In genomic region chr7:133009676-133010075, GRCm38 (mm10) we compare ENCODE assay signal across 23 mouse cellular contexts.
A peak's percentile ranks its signal among the peaks of the same experiment; 100 is the strongest.
DNase-seq lines count a peak whose midpoint lies in the region; ATAC-seq and TF ChIP-seq lines count a peak whose summit lies in the region.
"Had no signal": no experiment of that assay in that cellular context is flagged by ENCODE, and none has a peak within 500 bp of the region (broad histone marks: within the 10 kb centered on the region; RNA-seq: fewer than 3 reads in every experiment).

No protein-coding gene starts in this region.

- no peaks in the 10 kb centered on the region for H3K27me3 ChIP-seq in intestine, embryonic 14.5 days (replicated peaks; ENCODE audit: control insufficient read depth, insufficient read depth, low read length)
- no peaks in the 10 kb centered on the region for H3K27me3 ChIP-seq in intestine, postnatal 0 days (replicated peaks; ENCODE audit: control insufficient read depth, insufficient read depth, low read length)
- no peaks in the 10 kb centered on the region for H3K27me3 ChIP-seq in kidney, embryonic 15.5 days
- no peaks in the 10 kb centered on the region for H3K27me3 ChIP-seq in neural tube, embryonic 15.5 days (replicated peaks)
- H3K27me3 ChIP-seq: limb, embryonic 15.5 days; midbrain, embryonic 13.5 days; Patski had no signal

- peaks cover 60% of the 10 kb centered on the region for H3K4me1 ChIP-seq in intestine, embryonic 14.5 days (replicated peaks; ENCODE audit: control insufficient read depth, insufficient read depth, low read length)
- H3K4me1 ChIP-seq in intestine, postnatal 0 days (replicated peaks; ENCODE audit: control insufficient read depth, insufficient read depth, low read length), result peaks cover 11% of the 10 kb centered on the region
- H3K4me1 ChIP-seq in kidney, embryonic 15.5 days, result peaks cover 68% of the 10 kb centered on the region
- peaks cover 79% of the 10 kb centered on the region for H3K4me1 ChIP-seq in neural tube, embryonic 15.5 days

- H3K27ac ChIP-seq in intestine, embryonic 14.5 days (ENCODE audit: low read depth), result no peak overlapping the region; the same call in 1 of the 2 replicates
- no peak overlapping the region for H3K27ac ChIP-seq in intestine, postnatal 0 days (ENCODE audit: low read depth, low read length)
- H3K27ac ChIP-seq in kidney, embryonic 15.5 days, result no peak overlapping the region
- H3K27ac ChIP-seq in neural tube, embryonic 15.5 days (replicated peaks), result 0 out of 2 replicates have a peak overlapping the region, but pooled peaks have one; percentile 73
- H3K27ac ChIP-seq: embryonic facial prominence, embryonic 10.5 days; heart, embryonic 10.5 days; limb, embryonic 15.5 days; liver, embryonic 14.5 days had no signal

- no peak for ATAC-seq in intestine, embryonic 14.5 days (replicated peaks; ENCODE audit: low FRiP score, low TSS enrichment, low read depth)
- no peak for ATAC-seq in intestine, postnatal 0 days
- ATAC-seq in kidney, embryonic 15.5 days (replicated peaks; ENCODE audit: low FRiP score), result no peak
- no peak for ATAC-seq in neural tube, embryonic 15.5 days (ENCODE audit: low FRiP score)
- ATAC-seq: forebrain, embryonic 16.5 days; hindbrain, embryonic 16.5 days; midbrain, embryonic 13.5 days; Patski had no signal

- 81% methylated on average over 8 of the region's 8 CpGs for WGBS in intestine, embryonic 14.5 days
- 55% methylated on average over 8 of the region's 8 CpGs for WGBS in intestine, postnatal 0 days
- WGBS in kidney, embryonic 15.5 days, result 77% methylated on average over 8 of the region's 8 CpGs
- WGBS in neural tube, embryonic 15.5 days, result 77% methylated on average over 8 of the region's 8 CpGs

- H3K36me3 ChIP-seq in intestine, embryonic 14.5 days (ENCODE audit: control insufficient read depth, insufficient read depth, low read length), result peaks cover 23% of the 10 kb centered on the region
- peaks cover 15% of the 10 kb centered on the region; the same call in 1 of the 2 replicates for H3K36me3 ChIP-seq in intestine, postnatal 0 days (ENCODE audit: control insufficient read depth, insufficient read depth)
- peaks cover 39% of the 10 kb centered on the region for H3K36me3 ChIP-seq in kidney, embryonic 15.5 days
- no peaks in the 10 kb centered on the region for H3K36me3 ChIP-seq in neural tube, embryonic 15.5 days

- H3K9ac ChIP-seq in intestine, embryonic 14.5 days (ENCODE audit: low read length), result 0 out of 2 replicates have a peak overlapping the region, but pooled peaks have one; percentile 7
- no peak overlapping the region for H3K9ac ChIP-seq in intestine, postnatal 0 days (ENCODE audit: low read depth, low read length)
- no peak overlapping the region for H3K9ac ChIP-seq in kidney, embryonic 15.5 days
- no peak overlapping the region for H3K9ac ChIP-seq in neural tube, embryonic 15.5 days (replicated peaks)
- H3K9ac ChIP-seq: limb, embryonic 15.5 days; liver, embryonic 14.5 days; lung, embryonic 14.5 days; midbrain, embryonic 13.5 days had no signal

- peak; percentile 87 for DNase-seq in heart, adult 11 months
- DNase-seq in heart, postnatal 4 days, result no peak
- no peak for DNase-seq in intestine, embryonic 14.5 days (ENCODE audit: low spot score)
- DNase-seq in kidney, adult 9 months, result peak; percentile 48
- DNase-seq: adrenal gland, postnatal 36 days; gastrocnemius, postnatal 36 days; heart, postnatal 10 days; left cerebral cortex, postnatal 4 days; lung, embryonic 14.5 days; right cerebral cortex, adult 18-20 months; right cerebral cortex, postnatal 4 days; thymus, postnatal 14 days had no signal

- H3K4me2 ChIP-seq in intestine, embryonic 14.5 days (ENCODE audit: low read length), result no peak overlapping the region
- no peak overlapping the region for H3K4me2 ChIP-seq in intestine, postnatal 0 days (replicated peaks; ENCODE audit: low read depth)
- H3K4me2 ChIP-seq in kidney, embryonic 15.5 days, result no peak overlapping the region
- no peak overlapping the region for H3K4me2 ChIP-seq in neural tube, embryonic 15.5 days
- H3K4me2 ChIP-seq: limb, embryonic 15.5 days; lung, embryonic 14.5 days; midbrain, embryonic 13.5 days had no signal

- H3K4me3 ChIP-seq in intestine, embryonic 14.5 days (ENCODE audit: low read depth, low read length), result no peak overlapping the region
- H3K4me3 ChIP-seq in intestine, postnatal 0 days (ENCODE audit: low read depth, low read length), result no peak overlapping the region
- no peak overlapping the region for H3K4me3 ChIP-seq in kidney, embryonic 15.5 days (replicated peaks)
- no peak overlapping the region for H3K4me3 ChIP-seq in neural tube, embryonic 15.5 days (replicated peaks)
- H3K4me3 ChIP-seq: embryonic facial prominence, embryonic 10.5 days; heart, embryonic 10.5 days; limb, embryonic 15.5 days; midbrain, embryonic 13.5 days had no signal

- TF ChIP-seq CTCF in intestine, postnatal 0 days (IDR thresholded peaks at IDR 0.05; ENCODE audit: low read depth), result no peak

- no peaks in the 10 kb centered on the region for H3K9me3 ChIP-seq in intestine, embryonic 14.5 days (ENCODE audit: control insufficient read depth, low read length)
- H3K9me3 ChIP-seq in intestine, postnatal 0 days (ENCODE audit: control insufficient read depth), result no peaks in the 10 kb centered on the region
- no peaks in the 10 kb centered on the region for H3K9me3 ChIP-seq in kidney, embryonic 15.5 days (replicated peaks)
- H3K9me3 ChIP-seq in neural tube, embryonic 15.5 days (replicated peaks), result no peaks in the 10 kb centered on the region
- H3K9me3 ChIP-seq: embryonic facial prominence, embryonic 10.5 days; heart, embryonic 10.5 days; limb, embryonic 15.5 days; midbrain, embryonic 13.5 days had no signal

Comparison
In these comparisons a context has a peak if more than half of its experiments do, and no peak if none do; other contexts are left out.
1. DNase-seq: peak in heart, adult 11 months (single experiment) and kidney, adult 9 months (single experiment); none in heart, postnatal 4 days (single experiment) and intestine, embryonic 14.5 days (single experiment).